Mouse (Mus musculus) gastrocnemius, adult 2 months (tissue): ENCODE data around the gene Hras. TPM values are rescaled to one million over a fixed set of nuclear protein-coding genes. Genes with fewer than 3 reads are reported as not detected.

Source experiments
- DNase-seq: peaks from one replicate; pipeline ENCODE4 v3.0.0; 2022
- H3K27ac ChIP-seq: fragments of 200-600 bp; 2 replicates; pipeline ENCODE4 v1.8.1; 2022; ENCODE audit warnings: mild to moderate bottlenecking
- H3K4me3 ChIP-seq: fragments of 200-600 bp; 2 replicates; pipeline ENCODE4 v1.8.1; 2022; ENCODE audit warnings: mild to moderate bottlenecking, moderate library complexity
- CTCF ChIP-seq: fragments of 200-600 bp; IDR thresholded peaks from 2 replicates; pipeline ENCODE4 v1.8.1; 2022; ENCODE audit warnings: antibody characterized with exemption, mild to moderate bottlenecking, moderate library complexity
- intact Hi-C: fragments of 180-260 bp; cut with DNase I; formaldehyde crosslinking; loops from one replicate; pipeline ENCODE4 v1.15.1; 2025
- total RNA-seq, 2 experiments: library from RNA; stranded (reverse); gene quantifications; 2 replicates each; pipeline ENCODE4 v1.2.3; 2021

Gene Hras
- total RNA-seq, 2 experiments from 2014 or later, result 117 to 119 TPM

- H3K4me3 ChIP-seq, result no peak overlapping the region
- intact Hi-C loops, result loop anchor here (10.0 kb wide), 1 partner anchor 224 kb away; the partner anchor contains the start of genes Pidd1 and Rplp2
- no peak overlapping the region for H3K27ac ChIP-seq
- DNase-seq, result no peak
- TF ChIP-seq CTCF, result no peak
Observed at GRCm38 (mm10) chr7:141220377-141220776, 26.6 kb upstream of the Hras start.

- TF ChIP-seq CTCF, result no peak
- DNase-seq, result no peak
- intact Hi-C loops, result loop anchor here (10.0 kb wide), 1 partner anchor 225 kb away; the partner anchor contains the start of genes Pidd1 and Rplp2
- no peak overlapping the region for H3K27ac ChIP-seq
- H3K4me3 ChIP-seq, result no peak overlapping the region
Observed at GRCm38 (mm10) chr7:141219558-141220099, 25.8 kb upstream of the Hras start.

- intact Hi-C loops, result no loop called here
- TF ChIP-seq CTCF, result no peak
Observed at GRCm38 (mm10) chr7:141218557-141219133, 24.8 kb upstream of the Hras start.

GRCm38 (mm10) chr7:141218141-141218540 lies 24.3 kb upstream of the Hras start:
- intact Hi-C loops, result no loop called here
- H3K27ac ChIP-seq, result no peak overlapping the region
- no peak overlapping the region for H3K4me3 ChIP-seq
- TF ChIP-seq CTCF, result no peak
- DNase-seq, result no peak

More at GRCm38 (mm10) chr7:141218557-141219133, 24.8 kb upstream of the Hras start:
- DNase-seq, result no peak
- Histone ChIP-seq H3K4me3 (no peak overlapping the region), H3K27ac (no peak overlapping the region)

GRCm38 (mm10) chr7:141217343-141218013 lies 23.7 kb upstream of the Hras start:
- no peak overlapping the region for H3K4me3 ChIP-seq
- no peak for TF ChIP-seq CTCF
- no peak overlapping the region for H3K27ac ChIP-seq
- DNase-seq, result no peak
- intact Hi-C loops, result no loop called here

DNA sequence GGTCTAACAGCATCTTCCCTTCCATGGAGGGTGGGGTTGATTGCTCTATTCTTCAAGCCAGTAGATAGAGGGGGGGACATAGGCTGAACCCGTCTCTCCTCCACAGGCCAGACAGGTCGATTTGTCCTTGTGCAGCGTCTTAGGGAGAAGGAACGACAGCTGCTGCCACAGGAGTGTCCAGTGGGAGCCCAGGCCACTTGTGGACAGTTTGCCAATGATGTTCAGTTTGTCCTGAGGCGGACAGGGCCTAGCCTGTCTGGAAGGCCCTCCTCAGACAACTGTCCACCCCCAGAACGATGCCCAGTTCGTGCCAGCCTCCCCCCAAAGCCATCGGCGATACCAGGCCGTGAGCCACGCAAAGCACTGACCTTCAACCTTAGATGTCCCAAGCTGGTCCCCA lies 23.1 kb upstream of the Hras start:
- intact Hi-C loops, result no loop called here
- H3K4me3 ChIP-seq, result no peak overlapping the region
- H3K27ac ChIP-seq, result no peak overlapping the region
- TF ChIP-seq CTCF, result no peak
- no peak for DNase-seq

DNA sequence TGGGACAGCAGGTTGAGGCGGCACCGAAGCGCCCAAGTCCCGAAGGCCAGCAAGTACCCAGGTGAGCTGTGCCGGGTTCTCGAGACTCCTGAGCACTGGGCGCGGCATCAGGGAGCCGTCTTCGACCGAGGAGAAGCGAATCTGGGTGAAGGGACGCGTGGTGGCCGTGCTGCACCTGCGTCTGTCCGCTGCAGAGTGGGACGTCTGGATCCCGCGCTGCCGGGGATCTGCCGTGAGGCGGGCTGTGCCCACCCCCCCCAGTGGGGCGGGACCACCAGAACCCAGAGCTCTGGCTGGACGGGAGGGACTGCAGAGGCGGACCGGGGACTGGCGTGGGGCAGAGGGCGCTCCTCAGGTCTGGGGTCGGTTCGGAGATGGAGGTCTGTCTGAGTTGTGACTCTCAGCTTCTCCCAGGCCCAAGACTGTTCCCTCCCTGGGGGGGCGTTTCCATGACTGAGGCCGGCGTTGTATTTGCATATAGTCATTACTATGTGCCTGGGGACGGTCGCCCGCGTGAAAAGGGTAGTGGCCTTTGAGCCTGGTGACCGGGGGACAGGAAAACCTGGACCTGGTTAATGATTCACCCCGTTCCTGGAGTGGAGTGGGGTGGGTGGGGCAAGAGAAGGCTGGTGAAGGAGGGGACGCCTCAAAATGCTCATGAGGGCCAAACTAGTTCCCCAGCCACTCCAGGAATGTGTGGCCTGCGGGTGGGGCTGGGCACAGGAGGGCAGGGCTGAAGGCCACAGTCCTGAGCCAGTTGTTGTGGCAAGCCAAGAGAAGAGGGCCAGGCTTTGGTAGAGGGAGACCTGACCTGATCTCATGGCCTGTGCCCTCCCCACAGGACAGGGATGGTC lies 22.3 kb upstream of the Hras start:
- TF ChIP-seq CTCF, result no peak
- intact Hi-C loops, result no loop called here
- peak overlapping the region; percentile 57 for H3K27ac ChIP-seq
- DNase-seq, result peak; percentile 48
- H3K4me3 ChIP-seq, result peak overlapping the region; percentile 78

DNA sequence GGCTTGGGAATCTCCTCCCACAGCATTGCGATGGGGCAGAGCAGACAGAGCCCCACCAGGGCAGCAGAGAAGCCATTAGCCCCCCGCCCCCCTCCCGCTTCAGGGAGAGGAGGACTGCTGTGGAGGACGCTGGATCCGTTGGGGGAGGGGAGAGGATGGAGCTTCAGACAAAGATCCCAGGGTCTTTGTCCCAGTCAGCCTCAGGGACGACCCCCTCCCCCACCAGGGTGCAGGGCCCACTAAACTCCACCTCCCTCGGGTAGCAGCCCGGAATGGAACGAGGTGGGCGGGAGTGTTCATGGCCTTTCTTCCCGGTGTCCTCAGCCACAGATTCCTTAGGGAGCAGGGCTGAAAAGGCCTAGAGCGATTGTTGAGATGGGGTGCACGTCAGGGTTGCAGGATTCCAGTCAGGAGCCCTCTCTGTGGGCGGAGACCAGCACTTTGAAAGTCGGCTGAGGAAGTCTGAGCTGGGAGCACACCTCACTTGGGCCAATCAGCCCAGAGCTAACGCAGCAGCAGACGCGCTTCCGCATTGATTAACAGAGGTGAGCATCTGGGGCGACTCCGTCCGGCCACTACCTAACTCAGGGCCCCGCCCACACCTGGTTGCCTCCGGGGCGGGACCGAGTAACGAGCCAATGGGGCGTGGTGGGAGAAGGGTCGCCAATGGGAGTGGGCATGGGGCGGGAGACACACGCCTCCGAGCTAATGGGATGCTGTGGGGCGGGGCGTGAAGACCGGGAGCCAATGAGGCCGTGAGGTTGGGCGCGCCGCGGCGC lies 21.5 kb upstream of the Hras start, which contains the start of gene Rassf7:
Gene Rassf7 (plus strand): TSS at position 760 of the 779 bp plus-strand sequence.
- intact Hi-C loops, result no loop called here
- H3K27ac ChIP-seq, result peak within 1 kb of the TSS; percentile 57
- peak; percentile 91 for DNase-seq
- H3K4me3 ChIP-seq, result peak within 1 kb of the TSS; percentile 78
- TF ChIP-seq CTCF, result no peak

DNA sequence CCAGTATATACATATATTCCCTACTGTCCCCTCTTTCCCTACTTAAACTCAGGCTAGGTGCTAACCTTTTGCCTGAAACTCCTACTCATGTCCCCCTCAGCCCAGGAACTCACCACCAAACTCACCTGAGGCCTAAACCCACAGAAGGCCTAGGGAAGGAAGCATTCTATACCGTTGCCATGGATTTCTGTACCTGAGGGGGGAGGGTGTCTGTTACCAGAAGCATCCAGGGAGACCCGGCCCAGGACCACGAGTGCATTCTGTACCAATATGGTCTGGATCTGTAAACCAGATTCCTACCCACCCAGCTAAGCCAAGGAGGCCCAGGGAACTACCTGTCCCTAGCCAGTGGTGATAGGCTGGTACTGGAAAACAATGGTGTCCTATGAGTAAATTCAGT lies 20.5 kb upstream of the Hras start:
- no peak for TF ChIP-seq CTCF
- H3K27ac ChIP-seq, result no peak overlapping the region
- no peak for DNase-seq
- intact Hi-C loops, result no loop called here
- no peak overlapping the region for H3K4me3 ChIP-seq

- Histone ChIP-seq H3K4me3 (no peak within 1 kb of the TSS), H3K27ac (no peak within 1 kb of the TSS)
- TF ChIP-seq CTCF, result no peak
- intact Hi-C loops, result no loop called here
- DNase-seq, result no peak
Observed at GRCm38 (mm10) chr7:141213605-141214235, 19.9 kb upstream of the Hras start, which contains the start of gene Lmntd2. TSS of gene Lmntd2 (minus strand) at chr7:141214080.

- intact Hi-C loops, result no loop called here
- no peak for TF ChIP-seq CTCF
- H3K4me3 ChIP-seq, result no peak overlapping the region
- no peak overlapping the region for H3K27ac ChIP-seq
- no peak for DNase-seq
Observed at GRCm38 (mm10) chr7:141213133-141213532, 19.3 kb upstream of the Hras start.
